ENCODE assay signal across 9 mouse cellular contexts in genomic region chr8:90854671-90855161, GRCm38 (mm10). TPM values are rescaled to one million over a fixed set of nuclear protein-coding genes. Genes with fewer than 3 reads are reported as not detected.
A peak's percentile ranks its signal among the peaks of the same experiment; 100 is the strongest.
DNase-seq lines count a peak whose midpoint lies in the region; ATAC-seq and TF ChIP-seq lines count a peak whose summit lies in the region.
"Had no signal": no experiment of that assay in that cellular context is flagged by ENCODE, and none has a peak within 500 bp of the region (broad histone marks: within the 10 kb centered on the region; RNA-seq: fewer than 3 reads in every experiment).

No protein-coding gene starts in this region.

- H3K9ac ChIP-seq in ES-E14 (ENCODE audit: insufficient read depth, low read depth, low read length, poor library complexity, severe bottlenecking) = peak overlapping the region; percentile 37; the same call in 1 of the 2 replicates
- peak overlapping the region; percentile 70 for H3K9ac ChIP-seq in heart, embryonic 13.5 days
- no peak overlapping the region for H3K9ac ChIP-seq in midbrain, embryonic 14.5 days (replicated peaks; ENCODE audit: low read length)

- no peak for TF ChIP-seq POLR2A in brain, embryonic 14.5 days (IDR thresholded peaks at IDR 0.05; ENCODE audit: borderline replicate concordance, extremely low read depth, insufficient read depth, insufficient read length, poor library complexity, severe bottlenecking)

- DNase-seq in ES-E14 (ENCODE audit: low read depth, low spot score) (no peak), liver (peak; percentile 36)
- peak; percentile 88 for DNase-seq in brain, embryonic 14.5 days (ENCODE audit: low read depth)
- DNase-seq in midbrain, embryonic 14.5 days = peak; percentile 69
- DNase-seq in right cerebral cortex, postnatal 25 days = no peak
- no peak for DNase-seq in cerebellum, adult 18-20 months

- H3K27ac ChIP-seq in ES-E14 (ENCODE audit: insufficient read depth, low read depth, low read length, poor library complexity, severe bottlenecking) = peak overlapping the region; percentile 90
- peak overlapping the region; percentile 75 for H3K27ac ChIP-seq in heart, embryonic 13.5 days (replicated peaks)
- H3K27ac ChIP-seq in midbrain, embryonic 14.5 days (replicated peaks; ENCODE audit: low read depth, low read length) = peak overlapping the region; percentile 20

- no peak for ATAC-seq in heart, embryonic 13.5 days (ENCODE audit: extremely low read depth, insufficient number of reproducible peaks, low FRiP score, low TSS enrichment)
- ATAC-seq in midbrain, embryonic 14.5 days (ENCODE audit: low FRiP score, low TSS enrichment) = peak; percentile 74
- ATAC-seq in cerebellum, adult (ENCODE audit: insufficient number of reproducible peaks, low FRiP score, low TSS enrichment) = no peak

- in situ Hi-C loops in ES-E14 (cut with MboI; ENCODE audit: low sequenced_read_pairs in 2 of 2, unreplicated experiment in 2 of 2) = no loop called here

- peaks cover 10 to 43% of the 10 kb centered on the region in 2 experiments for H3K4me1 ChIP-seq in ES-E14 (ENCODE audit: control insufficient read depth in 2 of 2, insufficient read depth in 2 of 2, low read length in 2 of 2, poor library complexity in 1 of 2)
- H3K4me1 ChIP-seq in heart, embryonic 13.5 days = peaks cover 30% of the 10 kb centered on the region
- peaks cover 15% of the 10 kb centered on the region for H3K4me1 ChIP-seq in midbrain, embryonic 14.5 days (ENCODE audit: control insufficient read depth, insufficient read depth, low read length)

- TF ChIP-seq CTCF in brain, embryonic 14.5 days (IDR thresholded peaks at IDR 0.05; ENCODE audit: borderline replicate concordance, extremely low read depth, insufficient read depth, insufficient read length) = no peak

- H3K36me3 ChIP-seq in ES-E14 (ENCODE audit: control insufficient read depth, insufficient read depth, low read length, poor library complexity, severe bottlenecking) = no peaks in the 10 kb centered on the region; the same call in 1 of the 2 replicates
- no peaks in the 10 kb centered on the region for H3K36me3 ChIP-seq in heart, embryonic 13.5 days
- no peaks in the 10 kb centered on the region for H3K36me3 ChIP-seq in midbrain, embryonic 14.5 days (ENCODE audit: control insufficient read depth, insufficient read depth, low read length)

- peak overlapping the region; percentile 49 for H3K4me2 ChIP-seq in heart, embryonic 13.5 days
- H3K4me2 ChIP-seq in midbrain, embryonic 14.5 days (ENCODE audit: low read length) = 0 out of 2 replicates have a peak overlapping the region, but pooled peaks have one; percentile 16

- H3K9me3 ChIP-seq in ES-E14 (ENCODE audit: control insufficient read depth, insufficient read depth, low read depth, low read length) = no peaks in the 10 kb centered on the region
- H3K9me3 ChIP-seq in heart, embryonic 13.5 days = no peaks in the 10 kb centered on the region
- no peaks in the 10 kb centered on the region for H3K9me3 ChIP-seq in midbrain, embryonic 14.5 days (ENCODE audit: control insufficient read depth, low read length)

- H3K27me3 ChIP-seq in heart, embryonic 13.5 days (replicated peaks) = no peaks in the 10 kb centered on the region
- H3K27me3 ChIP-seq in midbrain, embryonic 14.5 days (ENCODE audit: control insufficient read depth, insufficient read depth, low read length) = no peaks in the 10 kb centered on the region

- WGBS in heart, embryonic 13.5 days = 9% methylated on average over 10 of the region's 10 CpGs
- WGBS in midbrain, embryonic 14.5 days = 11% methylated on average over 10 of the region's 10 CpGs

- peak overlapping the region; percentile 2 to 36; a peak in 3 of 4 replicates for H3K4me3 ChIP-seq in ES-E14 (ENCODE audit: insufficient read depth in 1 of 2, low read depth in 1 of 2, low read length in 2 of 2, poor library complexity in 1 of 2, severe bottlenecking in 1 of 2)
- peak overlapping the region; percentile 13; the same call in 1 of the 2 replicates for H3K4me3 ChIP-seq in heart, embryonic 13.5 days
- H3K4me3 ChIP-seq in midbrain, embryonic 14.5 days (replicated peaks; ENCODE audit: low read depth, low read length) = no peak overlapping the region

TF ChIP-seq in ES-E14, 5 proteins besides CTCF, POLR2A, EP300 and RAD21:
- TF ChIP-seq ZC3H11A (IDR thresholded peaks at IDR 0.05; ENCODE audit: borderline replicate concordance, low read depth, low read length) (no peak), ZNF384 (IDR thresholded peaks at IDR 0.05; ENCODE audit: low read depth, low read length) (no peak; the same call in 1 of the 2 replicates), HCFC1 (IDR thresholded peaks at IDR 0.05; ENCODE audit: borderline replicate concordance, insufficient read depth, low read length) (no peak), CHD2 (IDR thresholded peaks at IDR 0.05; ENCODE audit: low read depth, low read length) (no peak)
TF ChIP-seq in ES-E14: peak in this region for 0.

RNA-seq across cellular contexts. Expression of gene Chd9, which starts 26.6 kb away (rescaled TPM):
- 32.4 and 41.6 TPM in 2 replicates for total RNA-seq in ES-E14 (2012; rRNA removed)
- 74.7 and 79.5 TPM in 2 replicates for polyA plus RNA-seq in brain, embryonic 14.5 days (2012; rRNA removed)
- polyA plus RNA-seq in heart, embryonic 13.5 days (2015; fragmentation: Nextera tagmentation; extraction: Ambion mirVana) = 42.3 and 45.0 TPM in 2 replicates
- 90.8 and 92.9 TPM in 2 replicates for polyA plus RNA-seq in midbrain, embryonic 14.5 days (2014; fragmentation: Nextera tagmentation; extraction: Ambion mirVana)

RNA-seq across cellular contexts. Expression of gene Gm19935, which starts 37.5 kb away (rescaled TPM):
- 0.32 and 0.49 TPM in 2 replicates for total RNA-seq in ES-E14 (2012; rRNA removed)
- polyA plus RNA-seq in brain, embryonic 14.5 days (2012; rRNA removed) = 0.33 and 1.2 TPM in 2 replicates
- not detected in 2 replicates for polyA plus RNA-seq in heart, embryonic 13.5 days (2015; fragmentation: Nextera tagmentation; extraction: Ambion mirVana)
- 0.22 TPM in 1 of 2 replicates, not detected in the other for polyA plus RNA-seq in midbrain, embryonic 14.5 days (2014; fragmentation: Nextera tagmentation; extraction: Ambion mirVana)
- total RNA-seq: neutrophil, adult 5-6 weeks had no signal

Comparison
In these comparisons a context has a peak if more than half of its experiments do, and no peak if none do; other contexts are left out.
1. DNase-seq: peak in brain, embryonic 14.5 days (single experiment), liver (single experiment) and midbrain, embryonic 14.5 days (single experiment); none in ES-E14 (single experiment), right cerebral cortex, postnatal 25 days (single experiment) and cerebellum, adult 18-20 months (0 of 2).
2. H3K27ac ChIP-seq: peak in every context shown above with its lines; median percentile 90 in ES-E14; 75 in heart, embryonic 13.5 days; 20 in midbrain, embryonic 14.5 days.